Comparison of ENCODE assay signal across 10 mouse cellular contexts in the genomic region with DNA sequence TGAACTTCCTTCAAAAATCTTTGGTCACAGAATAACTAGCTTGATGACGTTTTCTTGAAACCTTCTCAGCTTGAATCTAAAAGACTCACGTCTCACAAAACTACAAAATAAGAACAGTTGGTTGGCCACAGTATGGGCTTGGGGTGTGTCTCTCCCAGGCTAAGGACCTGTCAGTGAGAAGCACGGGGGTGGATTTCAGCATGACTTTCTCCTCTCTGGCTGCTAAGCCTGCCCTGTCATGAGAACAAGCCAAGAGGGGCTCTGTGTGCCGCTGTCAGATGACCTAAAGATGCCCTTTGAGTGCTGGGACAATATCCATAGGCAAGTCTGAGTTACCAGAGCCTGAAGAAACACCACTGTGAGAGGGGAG. TPM values are rescaled to one million over a fixed set of nuclear protein-coding genes. Genes with fewer than 3 reads are reported as not detected.
A peak's percentile ranks its signal among the peaks of the same experiment; 100 is the strongest.
DNase-seq lines count a peak whose midpoint lies in the region; ATAC-seq and TF ChIP-seq lines count a peak whose summit lies in the region.
"Had no signal": no experiment of that assay in that cellular context is flagged by ENCODE, and none has a peak within 500 bp of the region (broad histone marks: within the 10 kb centered on the region; RNA-seq: fewer than 3 reads in every experiment).

No protein-coding gene starts in this region.

- no peak overlapping the region for H3K4me3 ChIP-seq in heart, embryonic 13.5 days
- H3K4me3 ChIP-seq in neural tube, embryonic 13.5 days = no peak overlapping the region
- H3K4me3 ChIP-seq in kidney, adult 2 months (ENCODE audit: insufficient read depth, low read depth, low read length) = peak overlapping the region; percentile 40
- H3K4me3 ChIP-seq in stomach, embryonic 15.5 days (replicated peaks) = no peak overlapping the region
- H3K4me3 ChIP-seq: forebrain, embryonic 10.5 days; neural tube, embryonic 12.5 days had no signal

- no peak for DNase-seq in heart, postnatal 10 days
- DNase-seq in neural tube, embryonic 10.5 days (ENCODE audit: extremely low spot score, low spot score) = no peak
- DNase-seq in kidney, adult 2 months = peak; percentile 89
- no peak for DNase-seq in frontal cortex, adult 2 months (ENCODE audit: extremely low spot score in 1 of 2, low spot score in 1 of 2)
- no peak for DNase-seq in cerebellum, postnatal 25 days

- intact Hi-C loops in heart, postnatal 10 days (cut with DNase I) = loop anchor here (1.0 to 5.0 kb wide), 3 partner anchors 35 to 108 kb away; no protein-coding TSS in a partner anchor

- no peaks in the 10 kb centered on the region for H3K9me3 ChIP-seq in heart, embryonic 13.5 days
- H3K9me3 ChIP-seq in neural tube, embryonic 13.5 days = no peaks in the 10 kb centered on the region
- H3K9me3 ChIP-seq in stomach, embryonic 15.5 days = no peaks in the 10 kb centered on the region
- H3K9me3 ChIP-seq: forebrain, embryonic 10.5 days; neural tube, embryonic 12.5 days had no signal

- peak overlapping the region; percentile 4; the same call in 1 of the 2 replicates for H3K9ac ChIP-seq in heart, embryonic 13.5 days
- H3K9ac ChIP-seq in neural tube, embryonic 13.5 days = 0 out of 2 replicates have a peak overlapping the region, but pooled peaks have one; percentile 22
- H3K9ac ChIP-seq in stomach, embryonic 15.5 days = no peak overlapping the region
- H3K9ac ChIP-seq: neural tube, embryonic 12.5 days had no signal

- TF ChIP-seq CTCF in kidney, adult 2 months (conservative IDR thresholded peaks at IDR 0.05; ENCODE audit: insufficient read depth, insufficient read length, low read depth, low read length) = no peak

- H3K27me3 ChIP-seq in heart, embryonic 13.5 days (replicated peaks) = 0 out of 2 replicates have a peak, but pooled peaks cover 1% of the 10 kb centered on the region
- no peaks in the 10 kb centered on the region for H3K27me3 ChIP-seq in neural tube, embryonic 13.5 days
- H3K27me3 ChIP-seq in kidney, adult 2 months (replicated peaks; ENCODE audit: control insufficient read depth, insufficient read depth, low read length) = no peaks in the 10 kb centered on the region
- H3K27me3 ChIP-seq in stomach, embryonic 15.5 days (replicated peaks) = no peaks in the 10 kb centered on the region
- H3K27me3 ChIP-seq: neural tube, embryonic 12.5 days had no signal

- H3K27ac ChIP-seq in heart, embryonic 13.5 days (replicated peaks) = peak overlapping the region; percentile 70
- no peak overlapping the region for H3K27ac ChIP-seq in neural tube, embryonic 13.5 days (replicated peaks)
- H3K27ac ChIP-seq in kidney, adult 2 months (ENCODE audit: insufficient read depth, low read depth, low read length) = peak overlapping the region; percentile 99
- H3K27ac ChIP-seq in stomach, embryonic 15.5 days = peak overlapping the region; percentile 66
- H3K27ac ChIP-seq: forebrain, embryonic 10.5 days; neural tube, embryonic 12.5 days had no signal

- 19% methylated on average over 4 of the region's 4 CpGs for WGBS in heart, embryonic 13.5 days
- 56% methylated on average over 4 of the region's 4 CpGs for WGBS in neural tube, embryonic 13.5 days
- WGBS in kidney, adult 2 months = 9% methylated on average over 4 of the region's 4 CpGs
- 21% methylated on average over 4 of the region's 4 CpGs for WGBS in stomach, embryonic 15.5 days

- H3K36me3 ChIP-seq in heart, embryonic 13.5 days = no peaks in the 10 kb centered on the region
- no peaks in the 10 kb centered on the region for H3K36me3 ChIP-seq in neural tube, embryonic 13.5 days
- H3K36me3 ChIP-seq in kidney, adult 2 months (ENCODE audit: control insufficient read depth, insufficient read depth, low read length) = no peaks in the 10 kb centered on the region
- H3K36me3 ChIP-seq in stomach, embryonic 15.5 days = no peaks in the 10 kb centered on the region
- H3K36me3 ChIP-seq: forebrain, embryonic 10.5 days; neural tube, embryonic 12.5 days had no signal

- H3K4me2 ChIP-seq in heart, embryonic 13.5 days = 0 out of 2 replicates have a peak overlapping the region, but pooled peaks have one; percentile 11
- H3K4me2 ChIP-seq in neural tube, embryonic 13.5 days = no peak overlapping the region
- H3K4me2 ChIP-seq in stomach, embryonic 15.5 days = no peak overlapping the region
- H3K4me2 ChIP-seq: neural tube, embryonic 12.5 days had no signal

- TF ChIP-seq POLR2A in kidney, adult 2 months (IDR thresholded peaks at IDR 0.05; ENCODE audit: low read depth, low read length) = peak; percentile 33

- no peak for ATAC-seq in heart, embryonic 13.5 days (ENCODE audit: extremely low read depth, insufficient number of reproducible peaks, low FRiP score, low TSS enrichment)
- 0 out of 2 replicates have a peak, but pooled peaks have one; percentile 8 for ATAC-seq in neural tube, embryonic 13.5 days (ENCODE audit: low read depth)
- no peak for ATAC-seq in stomach, embryonic 15.5 days (ENCODE audit: insufficient read depth, low FRiP score, low read depth)

- H3K4me1 ChIP-seq in heart, embryonic 13.5 days = peaks cover 11% of the 10 kb centered on the region
- no peaks in the 10 kb centered on the region for H3K4me1 ChIP-seq in neural tube, embryonic 13.5 days (replicated peaks)
- H3K4me1 ChIP-seq in kidney, adult 2 months (ENCODE audit: control insufficient read depth, insufficient read depth, low read length) = peaks cover 11% of the 10 kb centered on the region
- H3K4me1 ChIP-seq in stomach, embryonic 15.5 days = peaks cover 6% of the 10 kb centered on the region
- H3K4me1 ChIP-seq: neural tube, embryonic 12.5 days had no signal

RNA-seq across cellular contexts. Expression of gene Rpia, which starts 20.5 kb away (rescaled TPM):
- polyA plus RNA-seq in heart, embryonic 13.5 days (2015; fragmentation: Nextera tagmentation; extraction: Ambion mirVana) = 1.0 and 1.1 TPM in 2 replicates
- total RNA-seq in heart, postnatal 10 days (2021) = 10 to 100 TPM in 1 of 2 experiments, 1 to 10 TPM in 1; 7.4 to 11.1 TPM
- polyA plus RNA-seq in neural tube, embryonic 13.5 days (2015; fragmentation: Nextera tagmentation; extraction: Ambion mirVana) = 3.2 and 3.6 TPM in 2 replicates
- 10.2 and 15.0 TPM in 2 replicates for polyA plus RNA-seq in kidney, adult 2 months (2012; rRNA removed)
- 4.0 and 4.7 TPM in 2 replicates for polyA plus RNA-seq in stomach, embryonic 15.5 days (2015; fragmentation: Nextera tagmentation; extraction: Ambion mirVana)
- polyA plus RNA-seq in frontal cortex, adult 2 months (2012; rRNA removed) = 15.7 and 16.7 TPM in 2 replicates

RNA-seq across cellular contexts. Expression of gene Eif2ak3, which starts 31.8 kb away (rescaled TPM):
- polyA plus RNA-seq in heart, embryonic 13.5 days (2015; fragmentation: Nextera tagmentation; extraction: Ambion mirVana) = 5.7 and 6.0 TPM in 2 replicates
- total RNA-seq in heart, postnatal 10 days (2021) = 10 to 100 TPM; 12.6 to 13.4 TPM
- 14.9 and 17.3 TPM in 2 replicates for polyA plus RNA-seq in neural tube, embryonic 13.5 days (2015; fragmentation: Nextera tagmentation; extraction: Ambion mirVana)
- polyA plus RNA-seq in kidney, adult 2 months (2012; rRNA removed) = 14.4 TPM in 2 replicates
- 12.5 and 12.7 TPM in 2 replicates for polyA plus RNA-seq in stomach, embryonic 15.5 days (2015; fragmentation: Nextera tagmentation; extraction: Ambion mirVana)
- 16.9 and 17.9 TPM in 2 replicates for polyA plus RNA-seq in frontal cortex, adult 2 months (2012; rRNA removed)
